Mouse (Mus musculus): ENCODE measurements around the gene Cacnb3. TPM values are rescaled to one million over a fixed set of nuclear protein-coding genes. Genes with fewer than 3 reads are reported as not detected.

The Cacnb3 gene
- polyA plus RNA-seq, 1 experiment from 2014 or later, result 28.9 TPM

- no peaks in the 10 kb centered on the region for H3K9me3 ChIP-seq (ENCODE audit: low read depth, low read length)
- ATAC-seq (ENCODE audit: insufficient read depth), result peak; percentile 25; the same call in 1 of the 2 replicates
- H3K4me1 ChIP-seq (ENCODE audit: insufficient read depth), result peaks cover 23% of the 10 kb centered on the region
- DNase-seq, result peak; percentile 78
- 4% methylated on average over 20 of the region's 20 CpGs for WGBS
- H3K27ac ChIP-seq (ENCODE audit: low read depth), result peak overlapping the region; percentile 73
- H3K4me2 ChIP-seq, result peak overlapping the region; percentile 54
- H3K9ac ChIP-seq, result peak overlapping the region; percentile 32
- no peak for TF ChIP-seq CTCF (IDR thresholded peaks at IDR 0.05; ENCODE audit: low read depth)
- H3K36me3 ChIP-seq (ENCODE audit: insufficient read depth), result no peaks in the 10 kb centered on the region
- H3K4me3 ChIP-seq (ENCODE audit: low read depth, low read length), result peak overlapping the region; percentile 25
- peaks cover 16% of the 10 kb centered on the region for H3K27me3 ChIP-seq (ENCODE audit: insufficient read depth, low read length)
Measured at GRCm38 (mm10) chr15:98628589-98629254, 1.9 kb upstream of the Cacnb3 start.

GRCm38 (mm10) chr15:98629464-98629863 lies 1.2 kb upstream of the Cacnb3 start:
- Histone ChIP-seq H3K9me3 (ENCODE audit: low read depth, low read length) (no peaks in the 10 kb centered on the region), H3K9ac (no peak overlapping the region), H3K27ac (ENCODE audit: low read depth) (peak overlapping the region; percentile 73), H3K27me3 (ENCODE audit: insufficient read depth, low read length) (peaks cover 21% of the 10 kb centered on the region), H3K4me3 (ENCODE audit: low read depth, low read length) (no peak overlapping the region; the same call in 1 of the 2 replicates), H3K4me2 (peak overlapping the region; percentile 54), H3K4me1 (ENCODE audit: insufficient read depth) (peaks cover 23% of the 10 kb centered on the region), H3K36me3 (ENCODE audit: insufficient read depth) (no peaks in the 10 kb centered on the region)
- no peak for TF ChIP-seq CTCF (IDR thresholded peaks at IDR 0.05; ENCODE audit: low read depth)
- WGBS, result 34% methylated on average over 6 of the region's 6 CpGs
- peak; percentile 33 for DNase-seq
- no peak for ATAC-seq (ENCODE audit: insufficient read depth)

GRCm38 (mm10) chr15:98631493-98631892 lies 853 bp downstream of the Cacnb3 start:
- Histone ChIP-seq H3K4me2 (peak overlapping the region; percentile 99), H3K27ac (ENCODE audit: low read depth) (no peak overlapping the region), H3K36me3 (ENCODE audit: insufficient read depth) (no peaks in the 10 kb centered on the region), H3K4me3 (ENCODE audit: low read depth, low read length) (peak overlapping the region; percentile 74), H3K4me1 (ENCODE audit: insufficient read depth) (peaks cover 27% of the 10 kb centered on the region), H3K9me3 (ENCODE audit: low read depth, low read length) (no peaks in the 10 kb centered on the region), H3K9ac (no peak overlapping the region), H3K27me3 (ENCODE audit: insufficient read depth, low read length) (peaks cover 30% of the 10 kb centered on the region)
- WGBS, result under 1% methylated on average over 18 of the region's 18 CpGs
- DNase-seq (peak; percentile 81), ATAC-seq (ENCODE audit: insufficient read depth) (0 out of 2 replicates have a peak, but pooled peaks have one; percentile 5)
- TF ChIP-seq CTCF (IDR thresholded peaks at IDR 0.05; ENCODE audit: low read depth), result peak; percentile 95

GRCm38 (mm10) chr15:98632107-98632744 lies 1.6 kb downstream of the Cacnb3 start:
- Histone ChIP-seq H3K9me3 (ENCODE audit: low read depth, low read length) (no peaks in the 10 kb centered on the region), H3K36me3 (ENCODE audit: insufficient read depth) (no peaks in the 10 kb centered on the region), H3K9ac (peak overlapping the region; percentile 58), H3K27me3 (ENCODE audit: insufficient read depth, low read length) (peaks cover 34% of the 10 kb centered on the region), H3K4me1 (ENCODE audit: insufficient read depth) (peaks cover 27% of the 10 kb centered on the region), H3K4me2 (peak overlapping the region; percentile 99), H3K27ac (ENCODE audit: low read depth) (peak overlapping the region; percentile 33; the same call in 1 of the 2 replicates), H3K4me3 (ENCODE audit: low read depth, low read length) (peak overlapping the region; percentile 74)
- peak; percentile 71 for ATAC-seq (ENCODE audit: insufficient read depth)
- WGBS, result 0% methylated on average over 24 of the region's 25 CpGs
- TF ChIP-seq CTCF (IDR thresholded peaks at IDR 0.05; ENCODE audit: low read depth), result no peak
- peak; percentile 82 for DNase-seq

- WGBS, result 5% methylated on average over 4 of the region's 4 CpGs
- H3K9ac ChIP-seq, result peak overlapping the region; percentile 58
- H3K4me3 ChIP-seq (ENCODE audit: low read depth, low read length), result peak overlapping the region; percentile 74
- H3K27ac ChIP-seq (ENCODE audit: low read depth), result no peak overlapping the region
- H3K9me3 ChIP-seq (ENCODE audit: low read depth, low read length), result no peaks in the 10 kb centered on the region
- H3K4me2 ChIP-seq, result peak overlapping the region; percentile 99
- no peak for TF ChIP-seq CTCF (IDR thresholded peaks at IDR 0.05; ENCODE audit: low read depth)
- peaks cover 34% of the 10 kb centered on the region for H3K27me3 ChIP-seq (ENCODE audit: insufficient read depth, low read length)
- H3K36me3 ChIP-seq (ENCODE audit: insufficient read depth), result no peaks in the 10 kb centered on the region
- ATAC-seq (ENCODE audit: insufficient read depth) (no peak), DNase-seq (no peak)
- peaks cover 27% of the 10 kb centered on the region for H3K4me1 ChIP-seq (ENCODE audit: insufficient read depth)
Measured at GRCm38 (mm10) chr15:98632921-98633320, 2.3 kb downstream of the Cacnb3 start.

- ATAC-seq (ENCODE audit: insufficient read depth) (no peak), DNase-seq (no peak)
- Histone ChIP-seq H3K4me1 (ENCODE audit: insufficient read depth) (peaks cover 17% of the 10 kb centered on the region), H3K4me2 (peak overlapping the region; percentile 99), H3K9ac (peak overlapping the region; percentile 74), H3K27ac (ENCODE audit: low read depth) (peak overlapping the region; percentile 65; the same call in 1 of the 2 replicates), H3K36me3 (ENCODE audit: insufficient read depth) (no peaks in the 10 kb centered on the region), H3K9me3 (ENCODE audit: low read depth, low read length) (no peaks in the 10 kb centered on the region), H3K4me3 (ENCODE audit: low read depth, low read length) (peak overlapping the region; percentile 74), H3K27me3 (ENCODE audit: insufficient read depth, low read length) (peaks cover 34% of the 10 kb centered on the region)
- 1% methylated on average over 23 of the region's 25 CpGs for WGBS
- no peak for TF ChIP-seq CTCF (IDR thresholded peaks at IDR 0.05; ENCODE audit: low read depth)
Measured at GRCm38 (mm10) chr15:98633822-98634470, 3.3 kb downstream of the Cacnb3 start.

Measured in lung, embryonic 14.5 days (tissue).